Mouse (Mus musculus) megakaryocyte progenitor cell, adult 5-6 weeks (primary cell): ENCODE measurements around the gene P2rx7. TPM values are rescaled to one million over a fixed set of nuclear protein-coding genes. Genes with fewer than 3 reads are reported as not detected.

ENCODE experiments used
- ATAC-seq: replicated peaks from 2 replicates; pipeline ENCODE4 v1.8.0; 2016; ENCODE audit warnings: mild to moderate bottlenecking, moderate TSS enrichment, inconsistent platforms; ENCODE audit not compliant: poor library complexity
- total RNA-seq, 2 experiments: library from RNA; stranded (forward) in 1 of 2; stranded (reverse) in 1 of 2; fragments of 157-497, 149-512 nt in 1 of 2; fragments of 200-1000 nt in 1 of 2; gene quantifications; 2 replicates each; pipeline versions ENCODE4 v1.2.3 to v1.2.4; 2015 to 2017

The P2rx7 gene
- total RNA-seq (2015) (6.1 and 8.3 TPM in 2 replicates), total RNA-seq (2017) (8.5 and 11.6 TPM in 2 replicates)

GRCm38 (mm10) chr5:122643701-122644100 lies at the start of gene P2rx7:
P2rx7 (plus strand) TSS chr5:122643911.
- peak; percentile 37 for ATAC-seq

GRCm38 (mm10) chr5:122595470-122595869 lies 48.2 kb upstream of the P2rx7 start:
- ATAC-seq: no peak

- ATAC-seq: peak; percentile 99
Observed at GRCm38 (mm10) chr5:122602233-122602632, 41.5 kb upstream of the P2rx7 start.

- ATAC-seq: no peak
Observed at GRCm38 (mm10) chr5:122604894-122605293, 38.8 kb upstream of the P2rx7 start.

- ATAC-seq: no peak
Observed at GRCm38 (mm10) chr5:122611651-122612050, 32.1 kb upstream of the P2rx7 start.

- peak; percentile 98 for ATAC-seq
Observed at GRCm38 (mm10) chr5:122613908-122614732, 29.6 kb upstream of the P2rx7 start, which contains the start of gene Ift81. Ift81 (minus strand) TSS chr5:122614518.

- no peak for ATAC-seq
Observed at GRCm38 (mm10) chr5:122617718-122618117, 26.0 kb upstream of the P2rx7 start.

- ATAC-seq: no peak
Observed at GRCm38 (mm10) chr5:122619686-122620296, 23.9 kb upstream of the P2rx7 start.

- no peak for ATAC-seq
Observed at GRCm38 (mm10) chr5:122621376-122621886, 22.3 kb upstream of the P2rx7 start.

- ATAC-seq: no peak
Observed at GRCm38 (mm10) chr5:122622526-122622925, 21.2 kb upstream of the P2rx7 start.

- no peak for ATAC-seq
Observed at GRCm38 (mm10) chr5:122623861-122624260, 19.9 kb upstream of the P2rx7 start.

GRCm38 (mm10) chr5:122624952-122625479 lies 18.7 kb upstream of the P2rx7 start:
- peak; percentile 16; the same call in 1 of the 2 replicates for ATAC-seq

GRCm38 (mm10) chr5:122625565-122626252 lies 18.0 kb upstream of the P2rx7 start:
- peak; percentile 18; the same call in 1 of the 2 replicates for ATAC-seq

- peak; percentile 89 for ATAC-seq
Observed at GRCm38 (mm10) chr5:122627243-122627642, 16.5 kb upstream of the P2rx7 start.

- ATAC-seq: 0 out of 2 replicates have a peak, but pooled peaks have one; percentile 16
Observed at GRCm38 (mm10) chr5:122635228-122635627, 8.5 kb upstream of the P2rx7 start.

- no peak for ATAC-seq
Observed at GRCm38 (mm10) chr5:122636308-122636707, 7.4 kb upstream of the P2rx7 start.

GRCm38 (mm10) chr5:122636958-122637357 lies 6.8 kb upstream of the P2rx7 start:
- no peak for ATAC-seq

- no peak for ATAC-seq
Observed at GRCm38 (mm10) chr5:122638296-122638695, 5.4 kb upstream of the P2rx7 start.

GRCm38 (mm10) chr5:122639517-122639916 lies 4.2 kb upstream of the P2rx7 start:
- peak; percentile 46 for ATAC-seq

- ATAC-seq: no peak
Observed at GRCm38 (mm10) chr5:122639986-122640385, 3.7 kb upstream of the P2rx7 start.

GRCm38 (mm10) chr5:122644111-122644607 lies 448 bp downstream of the P2rx7 start:
- ATAC-seq: peak; percentile 75
